Mouse (Mus musculus) heart, postnatal 36 days (tissue): ENCODE results near the gene Tmem178b. TPM values are rescaled to one million over a fixed set of nuclear protein-coding genes. Genes with fewer than 3 reads are reported as not detected.

Experiments
- DNase-seq, 2 experiments: peaks; one replicate each; pipeline ENCODE4 v3.0.0; 2021 to 2022
- intact Hi-C: fragments of 180-260 bp; cut with DNase I; formaldehyde crosslinking; loops from one replicate; pipeline ENCODE4 v1.15.1; 2025
- total RNA-seq, 2 experiments: library from RNA; stranded (reverse); gene quantifications; 2 replicates each; pipeline ENCODE4 v1.2.3; 2021

Tmem178b gene
- total RNA-seq, 2 experiments from 2014 or later, result 0.36 to 0.60 TPM

- no peak for DNase-seq
- intact Hi-C loops, result no loop called here
Observed at GRCm38 (mm10) chr6:40142582-40142981, 269.5 kb downstream of the Tmem178b start.

- DNase-seq, result no peak
- intact Hi-C loops, result no loop called here
Observed at GRCm38 (mm10) chr6:40144371-40144770, 271.3 kb downstream of the Tmem178b start.

- intact Hi-C loops, result no loop called here
- DNase-seq, result no peak
Observed at GRCm38 (mm10) chr6:40145601-40146000, 272.5 kb downstream of the Tmem178b start.

GRCm38 (mm10) chr6:40152241-40152640, 279.2 kb downstream of the Tmem178b start:
- intact Hi-C loops, result no loop called here

GRCm38 (mm10) chr6:40161381-40161780, 288.3 kb downstream of the Tmem178b start:
- no peak for DNase-seq
- intact Hi-C loops, result no loop called here

More at GRCm38 (mm10) chr6:40152241-40152640, 279.2 kb downstream of the Tmem178b start:
- no peak for DNase-seq

- intact Hi-C loops, result no loop called here
- no peak for DNase-seq
Observed at GRCm38 (mm10) chr6:40173559-40173958, 300.5 kb downstream of the Tmem178b start.

- intact Hi-C loops, result no loop called here
Observed at GRCm38 (mm10) chr6:40177870-40178269, 304.8 kb downstream of the Tmem178b start.

GRCm38 (mm10) chr6:40180551-40180950, 307.5 kb downstream of the Tmem178b start:
- no peak for DNase-seq
- intact Hi-C loops, result no loop called here

More at GRCm38 (mm10) chr6:40177870-40178269, 304.8 kb downstream of the Tmem178b start:
- DNase-seq, result no peak

- DNase-seq, result no peak
- intact Hi-C loops, result no loop called here
Observed at GRCm38 (mm10) chr6:40200661-40201060, 327.6 kb downstream of the Tmem178b start.

- intact Hi-C loops, result no loop called here
- DNase-seq, result no peak
Observed at GRCm38 (mm10) chr6:40202602-40203001, 329.5 kb downstream of the Tmem178b start.

- intact Hi-C loops, result no loop called here
- DNase-seq, result no peak
Observed at GRCm38 (mm10) chr6:40205380-40205779, 332.3 kb downstream of the Tmem178b start.

- intact Hi-C loops, result no loop called here
- DNase-seq, result no peak
Observed at GRCm38 (mm10) chr6:40208014-40208413, 334.9 kb downstream of the Tmem178b start.

GRCm38 (mm10) chr6:40209172-40209571, 336.1 kb downstream of the Tmem178b start:
- DNase-seq, result no peak
- intact Hi-C loops, result no loop called here

- no peak for DNase-seq
- intact Hi-C loops, result no loop called here
Observed at GRCm38 (mm10) chr6:40217154-40217553, 344.1 kb downstream of the Tmem178b start.

GRCm38 (mm10) chr6:40217651-40218050, 344.6 kb downstream of the Tmem178b start:
- DNase-seq, result no peak
- intact Hi-C loops, result no loop called here

GRCm38 (mm10) chr6:40220634-40221120, 347.6 kb downstream of the Tmem178b start:
- intact Hi-C loops, result no loop called here
- no peak for DNase-seq

GRCm38 (mm10) chr6:40225585-40226280, 352.7 kb downstream of the Tmem178b start:
- DNase-seq, result no peak
- intact Hi-C loops, result no loop called here

GRCm38 (mm10) chr6:40228981-40229380, 355.9 kb downstream of the Tmem178b start:
- DNase-seq, result no peak
- intact Hi-C loops, result no loop called here

- DNase-seq, result no peak
- intact Hi-C loops, result no loop called here
Observed at GRCm38 (mm10) chr6:40229985-40230384, 356.9 kb downstream of the Tmem178b start.

- DNase-seq, result no peak
- intact Hi-C loops, result no loop called here
Observed at GRCm38 (mm10) chr6:40234066-40234465, 361.0 kb downstream of the Tmem178b start.

GRCm38 (mm10) chr6:40235793-40236470, 362.9 kb downstream of the Tmem178b start:
- DNase-seq, result peak; percentile 65 to 83
- intact Hi-C loops, result loop anchor here (1.0 kb wide), 2 partner anchors 67 to 157 kb away; no protein-coding TSS in a partner anchor
